Mouse (Mus musculus) testis, postnatal 14 days (tissue): ENCODE results near the gene Gmpr.

Source experiments
- DNase-seq: peaks from one replicate; pipeline ENCODE4 v3.0.0; 2021; ENCODE audit warnings: low spot score

The Gmpr gene

DNA sequence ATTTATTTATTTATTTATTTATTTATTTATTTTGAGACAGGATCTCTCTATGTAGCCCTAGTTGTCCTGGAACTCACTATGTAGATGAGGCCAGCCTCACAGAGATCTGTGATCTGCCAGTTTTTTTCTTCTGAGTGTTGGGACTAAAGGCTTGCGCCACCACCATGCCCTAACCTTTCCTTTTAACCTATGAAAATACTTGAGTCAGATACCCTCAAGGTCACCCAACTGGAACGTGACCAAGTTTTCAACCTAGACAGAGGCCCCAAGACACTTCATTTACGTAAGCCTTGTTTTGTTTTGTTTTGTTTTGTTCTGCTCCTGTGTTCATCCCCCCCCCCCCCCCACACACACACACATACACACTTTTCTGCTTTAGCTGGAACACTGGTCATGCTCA is 1.7 kb upstream of the Gmpr start:
- no peak for DNase-seq

DNA sequence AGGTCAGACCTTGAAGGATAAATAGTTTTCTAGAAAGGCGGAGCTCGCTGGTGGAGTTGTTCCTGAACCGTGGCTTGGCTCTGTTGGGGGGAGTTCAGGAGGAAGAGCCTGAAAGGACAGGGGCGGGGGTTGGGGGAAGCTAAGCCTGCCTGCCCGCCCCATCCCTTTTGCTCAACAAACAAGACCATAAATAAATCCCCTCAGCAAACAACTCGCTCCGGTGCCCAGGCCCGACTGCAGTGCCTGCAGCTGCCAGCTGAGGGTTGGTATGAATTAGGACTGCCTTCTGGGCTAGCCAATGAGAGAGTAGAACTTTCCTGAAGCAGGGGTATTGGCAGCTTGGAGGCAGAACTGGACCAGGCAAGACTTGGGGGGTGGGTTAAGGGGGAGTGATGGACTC is 1.3 kb downstream of the Gmpr start:
- DNase-seq: no peak

DNA sequence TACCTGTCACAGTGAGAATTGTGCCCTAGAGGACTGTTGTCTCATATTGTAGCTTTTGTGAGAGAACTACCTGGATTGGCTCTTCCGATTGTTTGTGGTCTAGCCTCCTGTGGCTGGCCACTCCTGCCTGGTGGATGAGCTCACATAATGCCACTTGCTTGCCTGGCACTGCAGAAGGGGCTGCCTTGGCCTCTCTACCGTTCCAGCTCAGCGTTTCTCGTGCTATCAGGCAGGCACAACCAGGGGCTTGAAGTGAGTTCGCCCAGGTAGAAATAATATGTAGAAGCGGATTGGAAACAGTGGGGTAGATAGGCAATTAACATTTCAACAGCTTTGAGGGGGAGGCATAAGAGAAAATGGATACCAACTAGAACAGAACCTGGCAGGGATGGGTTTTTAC is 2.1 kb downstream of the Gmpr start:
- DNase-seq: no peak

DNA sequence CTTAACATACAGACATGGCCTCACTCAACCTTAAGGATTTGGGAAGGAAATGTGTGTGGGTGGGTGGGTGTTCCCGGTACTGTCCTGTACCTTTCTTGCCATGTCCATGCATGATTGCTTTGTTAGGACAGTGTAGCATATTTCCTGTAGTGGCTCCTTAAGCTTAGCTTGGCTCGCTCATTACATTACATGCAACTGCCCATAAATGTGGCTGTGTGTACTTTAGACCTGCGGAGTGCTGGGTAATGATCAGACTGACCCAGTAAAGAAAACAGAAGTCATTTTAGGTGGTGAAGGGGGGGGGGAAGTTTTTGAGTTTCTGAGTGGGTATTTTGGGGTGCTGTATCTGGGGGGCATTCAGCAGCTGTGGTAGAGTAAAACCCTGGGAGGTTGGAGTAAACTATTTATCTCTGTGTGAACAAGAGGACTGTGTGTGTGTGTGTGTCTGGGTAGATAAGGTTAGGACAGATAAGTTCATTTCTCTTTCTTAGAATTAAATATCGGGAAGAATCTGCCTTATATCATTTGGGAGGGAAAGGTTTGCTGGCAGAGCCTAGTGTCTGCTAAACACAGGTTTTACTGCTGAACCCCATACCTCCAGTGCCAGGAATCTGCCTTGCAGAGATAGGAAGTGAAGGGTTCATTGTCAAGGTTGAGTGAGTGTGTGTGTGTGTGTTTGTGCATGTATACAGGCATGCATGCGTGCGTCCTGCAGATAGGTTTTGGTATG is 4.6 kb downstream of the Gmpr start:
- no peak for DNase-seq

DNA sequence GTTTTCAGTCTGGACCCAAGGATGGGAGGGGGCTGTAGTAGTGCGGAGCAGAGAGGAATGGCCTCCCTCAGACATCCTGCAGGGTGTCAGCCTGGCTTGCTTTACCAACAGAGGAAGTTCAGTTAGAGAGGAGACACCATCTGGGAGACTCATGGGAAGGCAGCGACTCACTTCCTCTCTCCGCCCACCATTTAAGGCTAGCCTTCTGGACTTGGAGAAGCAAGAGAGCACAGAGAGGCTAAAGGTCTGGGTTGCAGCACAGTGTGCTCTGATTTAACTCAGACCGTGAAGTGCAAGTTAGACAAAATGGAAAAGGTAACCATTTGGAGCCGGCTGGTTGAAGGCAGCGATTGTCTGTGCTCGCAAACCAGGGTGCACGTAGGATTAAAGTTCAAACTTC is 5.3 kb downstream of the Gmpr start:
- no peak for DNase-seq

DNA sequence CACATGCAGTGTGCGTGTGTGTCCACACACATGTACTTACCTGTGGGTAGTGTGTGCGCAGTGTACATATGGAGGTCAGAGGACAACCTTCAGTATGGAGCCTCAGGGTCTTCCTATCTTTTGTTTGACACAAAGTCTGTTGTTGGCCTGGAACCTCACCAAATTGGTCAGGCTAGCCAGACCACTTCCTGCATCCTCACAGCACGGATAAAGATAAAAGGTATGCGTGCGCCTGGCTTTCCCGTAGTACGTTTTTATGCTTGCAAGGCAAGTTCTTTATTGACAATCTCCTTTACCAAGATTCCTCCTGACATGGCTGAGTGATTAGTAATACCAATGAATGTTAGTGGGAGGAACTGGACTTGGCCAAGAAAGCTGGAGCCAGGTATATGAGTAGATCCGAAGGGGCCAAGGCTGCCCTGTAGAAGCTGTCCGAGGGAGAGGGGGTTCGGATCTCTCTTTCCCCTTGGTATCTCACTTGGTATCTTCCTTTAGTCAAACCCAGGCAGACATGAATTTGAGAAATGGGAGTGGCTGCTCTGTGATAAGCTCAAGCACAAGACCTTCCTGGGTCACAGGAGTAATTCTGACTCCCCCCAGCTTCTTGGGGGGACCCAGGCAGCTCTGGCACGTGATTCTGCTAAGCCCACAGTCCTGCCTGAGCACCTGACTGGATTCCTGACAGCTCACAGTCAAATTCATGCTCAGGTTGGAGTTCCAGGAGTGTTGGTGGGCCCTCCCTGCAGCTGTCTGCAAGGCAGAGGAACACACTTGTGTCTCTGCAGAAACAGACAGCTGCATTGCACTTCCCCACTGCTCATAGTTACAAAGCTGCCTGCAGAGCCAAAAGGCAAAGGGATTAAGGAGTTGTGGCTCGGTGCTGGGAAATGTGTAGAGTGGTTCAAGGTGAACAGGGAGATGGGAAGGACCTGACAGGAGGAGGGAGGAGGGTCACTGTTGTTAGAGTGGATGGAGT is 6.1 kb downstream of the Gmpr start:
- DNase-seq: no peak

DNA sequence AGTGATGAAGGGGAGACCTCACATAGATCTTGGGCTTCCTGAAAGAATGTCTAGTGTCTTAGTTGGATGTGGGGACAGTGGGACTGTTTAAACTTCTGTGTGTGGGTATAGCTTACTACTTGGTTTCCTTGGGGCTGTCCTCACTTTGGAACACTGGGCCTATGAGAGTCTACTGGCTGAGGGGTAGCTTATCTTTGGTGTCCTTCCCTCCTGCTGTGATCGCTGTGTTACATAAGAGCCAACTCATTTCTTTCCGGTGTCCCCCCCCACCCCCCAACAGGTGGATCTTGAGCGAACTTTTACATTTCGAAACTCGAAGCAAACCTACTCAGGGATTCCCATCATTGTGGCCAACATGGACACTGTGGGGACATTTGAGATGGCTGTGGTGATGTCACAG is 6.9 kb downstream of the Gmpr start:
- DNase-seq: no peak

DNA sequence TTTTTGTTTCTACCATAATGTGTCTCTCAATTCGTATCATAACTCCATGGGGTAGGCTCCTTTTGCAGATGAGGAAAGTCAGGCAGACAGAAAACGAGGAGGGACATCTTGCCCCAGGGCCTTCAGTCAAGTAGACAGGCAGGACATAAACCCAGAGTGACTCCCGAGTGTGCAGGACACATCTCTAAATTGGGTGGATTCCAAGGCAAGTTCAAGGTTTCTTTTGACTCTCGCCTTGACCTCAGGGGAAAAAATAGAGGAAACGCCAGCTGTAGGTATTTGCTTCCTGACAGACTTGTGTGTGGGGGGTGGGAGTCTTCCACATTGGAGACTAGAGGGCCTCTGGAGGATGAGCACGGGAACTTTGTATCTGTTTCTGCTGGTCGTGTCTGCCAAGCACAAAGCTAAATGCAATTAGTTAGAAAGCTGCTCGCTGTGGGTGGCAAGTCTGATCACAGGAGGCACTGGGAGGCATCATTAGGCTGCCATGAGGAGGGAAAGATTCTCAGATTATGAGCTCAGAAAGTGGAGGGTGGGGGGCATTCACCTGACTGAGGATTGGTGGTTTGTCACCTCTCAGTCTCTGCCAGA is 7.7 kb downstream of the Gmpr start:
- DNase-seq: peak; percentile 73

DNA sequence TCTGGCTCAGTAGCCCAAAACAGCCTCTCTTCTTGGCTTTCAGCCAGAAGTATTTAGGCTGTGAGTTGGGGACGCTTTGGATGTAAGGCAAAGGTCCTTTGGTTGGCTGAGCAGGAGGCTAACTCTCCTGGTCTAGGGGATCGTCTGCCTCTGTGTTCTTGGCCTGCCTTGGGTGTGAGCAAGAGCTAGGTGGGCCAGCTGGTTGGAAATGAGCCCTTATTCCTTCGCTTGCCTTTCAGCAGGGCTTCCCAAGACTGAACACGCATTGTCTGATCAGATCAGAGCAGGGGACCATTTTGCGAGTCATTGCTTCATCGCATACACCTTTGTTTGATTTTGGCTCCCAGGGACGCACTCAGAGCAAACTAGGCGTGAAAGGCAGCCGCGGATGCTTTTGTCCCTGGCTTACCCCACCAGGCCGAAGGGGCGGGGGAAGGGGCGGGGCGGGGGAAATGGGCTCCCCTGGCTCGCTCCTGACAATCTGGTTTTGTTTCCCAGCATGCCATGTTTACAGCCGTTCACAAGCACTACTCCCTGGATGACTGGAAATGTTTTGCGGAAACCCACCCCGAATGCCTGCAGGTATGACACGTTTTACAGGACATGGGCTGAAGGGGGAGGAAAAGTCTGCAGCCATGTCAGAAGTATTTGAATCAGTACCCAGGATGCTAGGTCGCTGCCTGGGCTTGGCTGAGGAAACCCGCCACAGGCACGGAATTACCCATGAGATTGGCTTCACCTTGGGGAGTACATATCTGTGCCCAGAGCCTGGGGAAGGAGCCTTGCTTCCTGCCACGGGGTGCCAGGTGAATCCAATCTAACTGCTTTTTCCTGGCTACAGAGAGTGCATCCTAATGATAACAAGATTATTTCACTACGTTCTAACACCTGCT is 9.5 kb downstream of the Gmpr start:
- DNase-seq: no peak

DNA sequence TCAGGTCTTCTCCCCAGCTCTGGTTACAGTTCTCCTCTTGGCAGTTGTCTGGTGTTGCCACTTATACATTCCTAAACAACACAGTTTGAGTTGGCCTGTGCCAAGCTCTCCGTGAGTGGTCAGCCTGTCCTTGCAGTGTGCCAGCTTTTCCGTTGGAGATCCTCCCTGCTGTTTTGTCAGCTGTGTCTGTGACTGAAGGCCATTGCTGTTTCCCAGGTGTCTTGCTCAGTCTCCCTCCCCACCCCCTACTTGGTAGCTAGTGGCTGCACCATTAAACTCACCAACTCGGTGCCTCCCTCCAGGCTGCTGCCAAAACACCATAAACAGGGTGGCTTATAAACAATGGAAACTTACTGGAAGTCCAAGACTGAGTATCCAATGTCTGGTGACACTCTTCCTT is 17.1 kb downstream of the Gmpr start:
- no peak for DNase-seq

DNA sequence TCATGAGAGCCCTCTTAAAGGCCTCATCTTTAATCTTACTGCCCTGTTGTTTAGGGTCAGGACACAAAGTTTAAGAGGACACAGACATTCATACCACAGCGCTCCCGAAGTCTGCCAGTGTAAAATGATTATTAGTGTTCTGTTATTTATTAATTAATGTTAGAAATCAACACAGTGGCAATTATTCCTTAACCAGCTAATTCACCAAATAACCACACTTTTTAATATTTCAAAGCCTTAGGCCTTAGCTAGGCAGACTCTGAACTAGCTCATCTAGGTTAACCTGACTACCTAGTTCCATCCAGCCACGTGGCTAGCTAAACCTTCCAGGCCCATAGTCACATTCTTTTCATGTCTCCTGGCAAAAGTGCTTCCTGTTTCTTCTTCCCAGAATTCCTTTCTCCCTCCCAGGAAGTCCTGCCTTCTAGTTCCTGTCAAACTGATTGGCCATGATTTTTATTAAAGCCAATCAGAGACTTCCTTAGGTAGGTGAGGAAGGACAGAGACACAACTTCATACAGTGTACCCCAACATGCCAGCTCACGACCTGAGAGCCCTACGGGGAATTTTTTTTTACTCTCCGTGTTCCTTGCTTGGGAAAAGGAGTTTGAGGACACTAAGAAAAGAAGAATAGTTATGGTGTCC is 17.7 kb downstream of the Gmpr start:
- DNase-seq: no peak

DNA sequence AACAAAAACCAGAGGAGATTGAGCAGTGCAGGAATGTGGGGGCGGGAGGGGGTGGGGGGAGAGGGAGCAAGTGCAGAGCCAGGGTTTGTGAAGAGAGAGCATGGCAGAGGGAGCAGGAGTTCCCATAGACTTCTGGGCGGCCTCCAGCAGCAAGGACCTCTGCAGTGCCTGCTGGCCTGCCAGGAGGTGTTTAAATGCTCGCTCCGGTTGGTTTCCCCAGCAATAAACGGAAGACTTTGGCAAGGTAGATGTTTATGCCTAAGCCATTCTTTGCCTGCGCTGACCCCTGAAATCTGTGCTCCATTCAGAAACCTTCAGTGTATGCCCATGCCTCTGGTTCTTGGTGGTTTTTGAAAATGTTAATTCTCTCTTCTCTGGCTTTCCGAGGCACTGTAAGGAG is 19.0 kb downstream of the Gmpr start:
- no peak for DNase-seq

DNA sequence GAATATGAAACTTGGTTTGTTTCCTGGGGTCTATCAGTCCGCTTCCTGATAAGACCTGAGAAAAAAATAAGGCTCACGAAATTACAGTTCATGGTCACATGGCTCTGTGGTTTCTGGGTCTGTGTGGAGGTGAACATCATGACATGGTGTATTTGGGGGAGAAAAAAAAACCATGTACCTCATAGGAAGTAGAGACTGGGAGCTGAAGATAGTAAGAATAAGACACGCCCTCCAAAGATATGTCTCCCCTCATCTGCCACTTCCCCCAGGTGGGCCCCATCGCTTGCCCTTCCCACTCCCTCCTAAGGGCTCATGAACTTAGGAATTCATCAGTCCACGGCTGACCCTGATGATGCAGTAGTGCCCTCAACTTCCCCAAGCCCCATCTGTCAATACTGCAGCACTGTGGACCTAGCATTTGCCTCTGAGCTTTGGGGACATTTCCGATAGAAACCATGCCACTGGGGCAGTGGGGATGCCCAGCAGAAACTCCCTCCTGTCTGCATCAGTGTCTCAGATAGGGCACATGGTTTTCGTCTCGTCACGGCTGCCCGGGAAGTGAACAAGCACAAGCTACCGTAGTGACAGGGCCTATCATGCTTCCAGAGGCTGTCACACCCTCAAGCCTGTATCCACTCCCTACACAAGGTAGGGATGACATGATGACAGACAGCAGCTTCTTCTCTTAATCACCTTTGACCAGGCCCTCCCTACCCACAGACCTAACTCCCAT is 20.2 kb downstream of the Gmpr start:
- DNase-seq: no peak

DNA sequence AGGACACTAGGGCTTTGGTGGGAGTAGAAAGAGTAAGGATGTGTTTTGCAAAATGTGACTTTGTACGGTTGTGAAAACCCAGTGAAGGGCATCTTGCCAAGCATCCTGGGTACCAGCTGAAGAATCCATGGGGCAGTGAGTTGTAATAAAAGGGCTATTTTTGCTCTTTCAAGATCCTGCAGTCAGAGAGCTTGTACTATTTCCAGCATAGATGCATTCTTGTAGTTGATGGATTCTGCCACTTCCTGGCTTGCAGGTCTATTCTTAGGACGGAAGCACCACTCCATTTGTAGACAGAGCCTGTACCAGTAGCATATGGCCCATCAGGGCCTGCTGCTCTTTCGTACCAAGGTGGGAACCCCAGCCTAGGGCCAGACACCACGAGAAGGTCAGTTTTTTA is 21.5 kb downstream of the Gmpr start:
- DNase-seq: no peak

DNA sequence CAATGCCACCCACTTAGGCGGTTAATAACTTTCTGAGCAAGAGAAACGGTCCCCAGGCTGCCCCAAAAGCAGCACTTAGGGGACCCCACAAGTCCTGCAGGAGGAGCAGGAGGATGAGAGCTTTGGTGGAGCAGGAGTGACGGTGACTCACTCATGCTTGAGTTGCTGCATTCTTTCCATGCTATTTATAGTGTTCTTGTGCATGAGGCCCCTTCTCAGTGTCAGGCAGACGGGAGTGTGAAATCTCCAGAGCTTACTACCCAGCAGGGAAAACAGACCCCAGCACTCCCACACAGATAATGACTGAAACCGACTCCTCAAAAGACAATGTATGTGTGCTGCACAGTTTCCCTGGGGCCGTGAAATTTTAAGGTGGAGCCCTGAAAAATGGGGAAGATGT is 23.5 kb downstream of the Gmpr start:
- DNase-seq: no peak

DNA sequence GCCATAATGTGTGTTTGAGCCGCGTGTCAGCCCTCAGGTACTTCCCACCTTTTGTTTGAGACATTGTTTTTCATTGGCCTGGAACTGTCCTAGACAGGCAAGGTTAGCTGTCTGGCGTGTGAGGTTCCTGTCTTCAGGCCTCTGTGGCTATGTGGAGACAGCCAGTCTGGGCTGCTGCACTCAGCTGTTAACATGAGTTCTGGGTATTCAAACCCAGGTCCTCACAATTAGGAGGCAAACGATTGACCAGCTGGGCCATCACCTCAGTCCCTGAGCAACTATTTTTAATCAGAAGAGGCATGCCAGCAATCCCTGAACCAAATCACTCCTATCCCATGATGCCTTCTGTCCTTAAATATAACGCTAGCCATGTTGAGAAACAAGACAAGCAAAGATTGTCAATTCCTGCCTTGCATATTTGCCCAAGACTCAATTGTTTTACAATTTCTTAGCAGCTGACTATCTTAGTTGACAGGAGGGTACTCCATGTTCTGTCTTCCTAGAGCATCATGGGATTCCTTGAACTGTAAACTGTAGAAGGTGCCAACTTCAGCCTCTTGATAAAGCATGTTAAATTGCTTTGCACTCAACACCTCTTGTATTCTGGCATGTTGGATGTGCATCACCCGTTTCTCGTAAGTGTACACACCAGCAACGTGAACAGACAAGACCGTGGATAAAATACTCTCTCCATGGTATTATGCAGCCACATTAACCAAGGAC is 28.6 kb downstream of the Gmpr start:
- no peak for DNase-seq

DNA sequence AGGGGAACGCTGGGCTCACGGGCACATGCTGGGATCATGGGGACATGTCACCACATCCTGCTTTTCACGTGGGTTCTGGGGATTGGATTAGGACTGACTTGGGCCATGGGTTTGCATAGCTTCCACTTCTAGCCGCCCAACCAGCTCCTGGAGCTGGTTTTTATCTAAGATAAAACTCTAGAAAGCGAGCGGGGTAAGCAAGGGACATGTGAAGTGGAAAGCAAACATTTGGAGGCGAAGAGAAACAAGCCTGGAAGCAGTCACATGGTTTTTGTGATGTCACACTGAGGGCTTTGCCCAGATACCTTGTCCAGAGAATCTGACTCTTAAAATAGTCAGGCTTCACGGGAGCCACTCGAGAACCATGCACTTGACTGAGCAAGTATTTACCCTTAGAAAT is 29.9 kb downstream of the Gmpr start:
- DNase-seq: no peak

DNA sequence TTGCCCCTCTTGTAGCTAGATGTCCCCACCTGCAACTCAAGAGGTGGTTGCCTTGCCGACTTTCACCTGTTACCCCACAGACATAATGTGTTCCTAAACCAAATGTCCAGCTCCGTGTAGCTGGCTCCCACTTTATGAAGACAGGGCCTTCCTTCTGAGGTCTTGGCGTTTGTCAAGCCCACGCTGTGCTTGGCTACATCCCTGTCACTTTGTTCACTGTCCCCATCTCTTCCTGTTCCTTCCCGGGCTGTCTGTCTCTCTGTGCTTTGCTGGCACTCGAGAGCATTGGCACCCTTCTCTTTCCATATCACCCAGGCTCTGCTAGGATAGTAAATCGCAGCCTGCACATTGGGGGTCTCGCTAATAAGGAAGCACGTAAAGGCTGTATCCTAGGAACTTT is 30.8 kb downstream of the Gmpr start:
- DNase-seq: no peak

DNA sequence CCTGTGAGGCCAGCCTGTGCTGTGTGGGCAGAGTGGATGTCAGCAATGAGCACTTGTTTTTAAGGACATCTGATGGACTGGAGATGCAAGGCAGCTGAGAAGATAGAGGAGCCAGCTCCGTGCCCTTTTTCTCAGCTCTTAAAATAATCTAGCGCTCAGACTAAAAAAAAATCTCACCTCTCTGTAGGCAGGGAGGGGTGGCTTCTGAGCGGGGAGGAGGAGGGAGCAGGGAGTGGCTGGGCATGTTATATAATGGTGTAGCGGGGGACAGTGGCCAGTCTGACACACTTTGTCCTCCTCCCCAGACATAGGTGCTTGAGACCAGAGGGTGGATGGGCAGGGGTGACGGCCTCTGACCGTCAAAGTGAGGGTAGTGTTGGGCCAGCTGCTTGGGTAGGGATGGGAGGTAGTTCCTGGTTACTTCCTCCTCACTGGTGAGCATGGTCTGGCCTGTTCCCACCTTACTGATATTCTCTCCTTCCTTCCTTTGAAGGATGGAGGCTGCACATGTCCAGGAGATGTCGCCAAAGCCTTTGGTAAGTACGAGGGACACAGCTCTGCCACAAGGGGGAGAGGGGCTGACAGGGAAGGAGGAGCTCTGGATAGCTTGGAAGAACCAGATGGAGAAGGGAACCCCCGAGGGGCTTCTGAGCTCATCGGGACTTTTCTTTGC is 31.4 kb downstream of the Gmpr start:
- peak; percentile 28 for DNase-seq

DNA sequence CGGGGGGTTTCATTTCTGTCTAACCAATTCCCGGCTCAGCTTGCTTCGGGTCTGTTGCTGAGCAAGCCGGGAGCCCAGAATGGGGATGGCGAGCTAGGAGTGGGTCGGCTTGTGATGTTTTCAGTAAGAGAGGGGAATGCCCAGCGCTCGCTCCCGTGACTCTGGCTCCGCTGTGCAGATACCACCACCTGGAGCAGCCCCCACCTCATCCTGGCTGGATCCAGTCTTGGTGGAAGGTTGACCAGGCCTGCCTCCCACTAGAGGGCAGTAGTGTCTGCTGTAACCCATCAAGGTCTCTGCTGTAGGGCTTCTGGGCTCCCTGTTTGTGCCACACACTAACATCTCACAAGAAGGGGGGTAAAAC is 31.9 kb downstream of the Gmpr start:
- DNase-seq: peak; percentile 42
